Mouse (Mus musculus): Measurements from ENCODE around the gene Naa50.

Gene Naa50

DNA sequence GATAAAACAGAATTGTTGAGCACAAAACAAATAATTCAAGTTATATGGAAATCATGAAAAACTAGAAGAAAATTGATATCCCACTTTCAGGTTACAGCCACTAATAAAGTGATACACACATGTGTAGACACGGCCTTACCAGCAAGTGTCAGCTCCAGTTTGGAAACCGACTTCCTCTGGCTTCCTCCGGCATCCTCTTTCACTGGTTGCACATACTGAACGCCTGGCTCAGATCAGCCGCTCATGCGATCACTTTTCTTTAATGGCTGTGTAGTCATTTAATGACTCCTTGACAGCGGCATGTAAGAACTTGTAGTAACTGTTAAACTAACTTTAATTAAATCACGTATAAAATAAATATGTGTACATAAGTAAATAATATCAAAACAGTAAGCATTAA, 66.3 kb downstream of the Naa50 start:
- DNase-seq = no peak

DNA sequence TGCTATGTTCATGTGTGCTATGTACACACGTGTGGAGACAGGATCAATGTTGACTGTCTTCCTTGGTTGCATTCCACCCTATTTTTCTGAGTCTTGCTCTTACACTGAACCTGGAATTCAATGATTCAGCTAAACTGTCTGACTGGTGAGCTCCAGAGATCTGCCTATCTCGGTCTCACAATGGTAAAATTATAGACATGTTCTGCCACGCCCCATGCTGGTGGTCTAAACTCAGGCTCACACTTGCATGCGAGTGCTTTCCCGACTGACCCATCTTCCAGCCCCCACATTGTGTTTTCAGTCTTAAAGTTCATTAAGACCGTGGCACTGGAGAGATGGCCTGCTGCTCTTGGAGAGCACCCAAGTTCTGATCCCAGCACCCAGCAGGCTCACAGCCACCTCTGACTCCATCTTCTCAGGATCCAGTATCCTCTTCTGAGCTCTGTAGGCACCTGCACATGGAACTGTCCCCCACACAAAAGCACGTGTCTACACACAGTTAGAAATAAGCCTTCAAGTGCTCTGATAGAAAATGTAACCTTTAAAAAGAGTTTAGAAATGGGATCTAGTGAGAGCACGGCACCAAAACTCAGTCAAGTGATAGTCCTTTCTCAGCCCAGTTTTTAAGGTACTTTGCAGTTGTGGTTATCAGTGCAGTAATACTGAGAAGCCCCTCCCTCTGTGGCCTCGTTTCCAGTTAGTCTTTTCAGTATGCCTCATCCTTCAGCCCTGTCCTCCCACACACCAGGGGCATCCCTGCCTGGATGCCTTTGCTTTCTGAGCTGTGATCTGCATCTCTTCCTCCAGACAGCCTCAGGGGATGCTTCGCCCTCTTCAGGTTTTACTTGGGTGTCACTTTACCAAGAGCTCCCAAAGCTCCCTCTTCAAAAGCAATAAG, 70.8 kb downstream of the Naa50 start:
- no peak for DNase-seq

GRCm38 (mm10) chr16:44211054-44211414, 71.4 kb downstream of the Naa50 start:
- no peak for DNase-seq

DNA sequence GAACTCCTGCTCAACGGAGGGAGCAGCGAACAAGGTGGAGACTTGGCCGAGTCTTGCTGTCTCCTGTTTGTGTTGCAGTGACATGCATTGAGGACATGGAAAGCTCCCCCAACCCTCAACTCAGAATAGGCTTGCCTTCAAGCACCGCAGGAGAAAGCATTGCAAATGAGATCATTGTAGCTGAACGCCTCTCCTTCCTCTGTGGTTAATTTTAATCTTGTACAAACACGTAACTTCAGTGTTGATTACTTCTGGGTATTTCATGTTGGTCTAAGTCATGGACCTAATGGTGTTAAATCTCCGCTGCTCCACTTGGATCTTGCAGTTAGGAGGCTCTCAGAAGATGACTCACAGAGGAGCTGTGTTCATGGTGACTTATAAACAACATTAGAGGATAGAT, 73.1 kb downstream of the Naa50 start:
- no peak for DNase-seq

Data from lung, adult 18-20 months (tissue).